Mouse (Mus musculus) lung, postnatal 10 days (tissue): ENCODE measurements at regions not wholly inside any gene's neighbourhood (a gene's known extent, or its start where the extent isn't known, plus 50 kb on each side); places are given as distances from the start of the nearest gene placed in this dataset.
A peak's percentile ranks its signal among the peaks of the same experiment; 100 is the strongest.
"Not testable (repeated sequence)": the region's sequence is repeated elsewhere in the genome, so short reads cannot be mapped to it uniquely, and the experiment has no call there.

Experiments
- DNase-seq: peaks from one replicate; pipeline ENCODE4 v3.0.0; 2021

DNA sequence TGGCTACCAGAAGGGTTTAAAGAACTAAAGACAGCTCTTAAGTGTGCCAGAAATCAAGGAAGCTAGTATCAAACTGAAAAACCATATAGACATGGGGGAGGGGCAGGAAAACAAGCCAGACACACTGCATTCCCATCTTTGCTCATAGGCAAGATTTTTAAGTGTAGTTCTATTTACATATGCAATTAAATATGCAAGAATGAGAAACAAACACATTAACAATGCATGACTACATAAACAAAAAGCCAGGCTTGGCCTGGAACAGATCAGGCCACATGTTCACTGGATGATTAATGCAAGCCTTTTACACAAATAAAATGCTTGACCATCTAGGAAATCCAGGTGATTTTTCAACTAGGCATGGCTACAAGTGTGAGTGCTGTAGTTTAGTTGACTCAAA lies 798.0 kb downstream of the Cypt12 start:
- no peak for DNase-seq

DNA sequence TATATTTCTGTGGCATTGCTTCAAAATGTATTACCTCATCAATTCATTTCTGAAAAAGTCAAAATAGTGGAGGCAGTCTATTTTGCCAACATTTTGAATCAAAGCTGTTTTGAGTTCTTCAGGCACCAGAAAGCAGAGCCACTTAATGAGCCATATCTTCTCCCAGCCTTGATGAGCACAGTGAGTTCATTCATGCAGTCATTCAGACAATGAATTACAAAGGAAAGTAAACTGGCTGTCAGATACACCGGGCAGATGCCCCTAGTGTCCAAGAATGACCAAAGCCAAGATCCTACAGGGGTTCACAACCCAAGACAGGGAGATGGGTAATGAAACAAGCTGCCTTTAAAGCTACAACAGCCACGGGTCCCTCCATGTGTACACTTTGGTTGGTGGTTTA lies 798.7 kb downstream of the Cypt12 start:
- DNase-seq = no peak

- DNase-seq = no peak
Measured at GRCm38 (mm10) chr3:18751660-18752259, 803.5 kb downstream of the Cypt12 start.

DNA sequence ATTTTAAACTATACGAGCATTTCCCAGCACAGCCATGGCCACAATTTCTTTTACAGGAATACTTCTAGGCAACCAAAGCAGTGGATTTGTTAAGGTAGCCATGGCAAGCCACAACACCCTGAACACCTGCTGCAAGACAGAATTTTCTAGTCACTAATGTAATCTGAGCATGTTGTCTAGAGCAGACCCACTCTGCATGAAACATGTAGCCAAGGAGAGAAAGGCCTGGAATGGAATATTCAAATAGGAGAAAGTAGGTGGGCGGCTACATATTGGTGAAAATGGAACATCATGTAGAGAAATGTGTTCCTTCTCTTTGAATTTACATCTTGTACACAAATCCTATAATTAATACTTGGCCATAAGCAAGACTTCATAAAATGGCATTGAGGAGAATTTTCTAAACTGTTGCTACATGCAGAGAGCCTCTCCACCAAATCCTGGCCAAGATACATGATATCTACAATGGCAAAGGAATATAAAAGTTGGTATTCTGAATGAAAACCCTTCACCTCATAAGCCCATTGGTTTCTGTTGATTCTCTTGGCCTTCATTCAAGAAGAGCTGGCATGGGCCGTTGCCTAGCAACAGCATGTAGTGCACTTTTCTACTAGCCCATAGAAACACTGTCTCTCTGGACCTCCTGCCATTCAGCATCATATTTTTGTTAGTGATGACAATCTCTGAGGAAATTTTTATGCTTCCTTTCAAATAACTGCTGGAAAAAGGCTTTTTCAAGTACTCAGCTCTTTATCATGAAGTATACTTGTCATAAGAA lies 816.3 kb downstream of the Cypt12 start:
- DNase-seq = peak; percentile 24

DNA sequence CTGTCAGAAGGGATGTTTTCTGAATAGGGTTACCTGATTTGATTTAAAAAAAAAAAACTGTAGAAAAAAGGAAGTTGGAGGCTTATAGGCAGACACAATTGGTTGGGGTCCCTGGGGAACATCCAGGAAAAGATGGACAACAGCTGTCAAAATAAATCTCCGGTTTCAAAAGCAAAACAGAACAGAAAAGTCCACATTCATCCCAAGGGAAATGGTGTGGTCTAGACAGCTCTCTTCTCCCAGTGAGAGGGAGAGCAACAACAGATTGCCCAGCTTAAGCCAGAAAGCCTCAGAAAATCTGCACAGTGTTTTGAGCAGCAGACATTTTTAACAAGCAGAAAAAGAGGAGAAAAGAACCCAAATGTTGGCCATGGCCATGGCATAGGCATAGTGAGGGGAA lies 830.3 kb downstream of the Cypt12 start:
- DNase-seq = no peak

GRCm38 (mm10) chr3:18787531-18788176 lies 839.4 kb downstream of the Cypt12 start:
- DNase-seq = peak; percentile 9

DNA sequence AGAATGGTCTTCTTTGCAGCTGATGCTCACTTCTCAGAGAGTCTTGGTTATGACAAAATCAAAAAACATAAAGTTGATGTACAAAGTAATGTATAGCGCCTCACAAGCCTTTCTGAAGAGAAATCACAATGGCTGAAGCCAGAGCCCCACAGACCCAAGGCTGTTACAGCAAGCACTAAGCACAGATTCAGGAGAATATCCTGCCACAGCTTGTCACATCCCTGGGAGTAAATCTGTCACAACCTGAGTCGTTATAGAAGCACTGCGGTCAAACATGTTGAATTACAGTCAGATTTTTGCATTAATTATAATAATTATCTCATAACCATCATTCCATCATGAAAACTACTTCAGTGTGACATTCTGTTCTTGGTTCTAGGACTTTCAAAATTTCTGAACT lies 825.7 kb downstream of the 1700064H15Rik start:
- DNase-seq = no peak

DNA sequence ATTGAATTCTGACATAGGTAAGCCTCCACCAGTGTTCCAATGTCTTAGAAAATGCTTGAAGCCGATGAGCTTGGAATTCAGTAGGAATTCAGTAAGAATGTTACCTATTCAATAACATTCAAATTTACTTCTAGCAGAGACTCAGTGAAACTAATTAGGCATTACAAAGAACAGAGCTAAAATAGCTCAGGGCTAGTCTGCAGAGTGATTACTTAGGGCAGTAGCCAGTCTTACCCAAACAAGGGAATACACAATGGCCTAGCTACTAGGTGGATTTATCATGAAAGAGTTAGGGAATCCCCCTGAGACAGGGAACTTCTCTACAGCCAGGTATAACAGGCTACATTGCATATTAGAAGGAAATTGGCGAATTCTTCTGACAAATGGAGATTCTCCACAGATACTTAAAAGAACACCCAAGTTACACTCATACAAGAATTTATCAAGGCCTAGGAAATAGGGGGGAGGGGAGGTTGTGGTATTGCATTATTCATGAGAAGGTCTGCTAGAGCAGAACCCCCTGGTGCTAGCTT lies 799.6 kb downstream of the 1700064H15Rik start:
- not testable (repeated sequence) for DNase-seq

- peak; percentile 62 for DNase-seq
Measured at GRCm38 (mm10) chr3:18868117-18868739, 760.2 kb downstream of the 1700064H15Rik start.

- DNase-seq = no peak
Measured at GRCm38 (mm10) chr3:18868758-18869157, 759.7 kb downstream of the 1700064H15Rik start.

DNA sequence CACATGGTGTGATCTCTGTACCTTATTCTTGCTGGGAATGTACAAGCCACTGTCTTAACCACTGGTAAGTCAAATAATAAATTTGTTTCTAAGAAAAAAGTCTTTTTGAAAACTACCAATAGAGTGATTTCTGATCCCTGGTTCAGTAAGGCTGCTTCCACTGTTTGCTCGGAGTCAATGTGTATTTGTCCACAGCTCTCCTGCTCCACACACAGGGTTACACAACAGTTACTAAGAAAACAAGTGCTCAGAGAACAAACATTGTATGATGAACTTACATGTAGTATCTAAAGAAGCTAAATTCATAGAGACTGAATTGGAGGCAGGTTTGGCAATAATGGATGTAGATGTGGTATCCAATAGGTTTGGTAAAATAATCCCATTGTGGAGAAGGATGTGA lies 751.4 kb downstream of the 1700064H15Rik start:
- no peak for DNase-seq

- DNase-seq = no peak
Measured at GRCm38 (mm10) chr3:18877572-18877971, 750.9 kb downstream of the 1700064H15Rik start.

DNA sequence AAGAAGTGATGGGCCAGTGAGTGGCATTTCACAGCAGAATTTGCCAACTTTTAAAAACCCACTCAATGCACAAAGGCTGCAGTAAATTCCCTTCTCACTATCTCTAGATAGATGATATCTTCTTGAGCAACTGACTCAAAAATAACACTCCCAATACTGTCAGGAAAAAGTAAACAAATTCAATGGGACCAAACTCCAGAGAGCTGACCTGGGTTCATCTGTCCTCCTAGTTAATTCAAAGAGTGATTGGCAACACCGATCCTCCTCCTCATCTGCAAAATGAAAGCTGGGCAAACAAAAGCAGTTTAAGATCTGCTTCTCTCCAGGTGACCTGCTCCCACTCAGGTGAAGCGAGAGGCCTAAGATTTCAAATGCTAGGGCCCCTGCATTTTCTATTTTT lies 747.3 kb downstream of the 1700064H15Rik start:
- DNase-seq = no peak

- DNase-seq = no peak
Measured at GRCm38 (mm10) chr3:18892813-18893212, 735.7 kb downstream of the 1700064H15Rik start.

- no peak for DNase-seq
Measured at GRCm38 (mm10) chr3:18905769-18906168, 722.7 kb downstream of the 1700064H15Rik start.

GRCm38 (mm10) chr3:18906210-18906609 lies 722.3 kb downstream of the 1700064H15Rik start:
- no peak for DNase-seq

DNA sequence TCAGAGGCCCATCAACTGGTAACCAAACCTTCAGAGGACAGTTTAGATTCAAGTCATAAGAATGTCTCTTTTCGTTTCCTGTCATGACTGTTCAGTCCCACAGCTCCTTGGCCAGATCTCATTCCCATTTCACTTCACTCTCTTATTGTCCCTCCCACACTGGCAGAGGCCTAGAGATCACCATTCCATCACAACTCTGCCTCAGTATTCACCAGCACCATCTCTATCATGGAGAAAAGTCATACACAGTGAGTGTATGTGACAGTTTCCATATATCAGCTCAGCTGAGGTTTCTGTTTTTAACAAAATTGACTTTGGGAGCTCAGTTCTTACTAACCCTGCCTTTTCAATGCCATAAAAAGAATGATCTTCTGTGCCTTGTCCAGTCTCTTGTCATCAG lies 719.7 kb downstream of the 1700064H15Rik start:
- DNase-seq = no peak

- DNase-seq = no peak
Measured at GRCm38 (mm10) chr3:18928401-18929104, 699.9 kb downstream of the 1700064H15Rik start.

DNA sequence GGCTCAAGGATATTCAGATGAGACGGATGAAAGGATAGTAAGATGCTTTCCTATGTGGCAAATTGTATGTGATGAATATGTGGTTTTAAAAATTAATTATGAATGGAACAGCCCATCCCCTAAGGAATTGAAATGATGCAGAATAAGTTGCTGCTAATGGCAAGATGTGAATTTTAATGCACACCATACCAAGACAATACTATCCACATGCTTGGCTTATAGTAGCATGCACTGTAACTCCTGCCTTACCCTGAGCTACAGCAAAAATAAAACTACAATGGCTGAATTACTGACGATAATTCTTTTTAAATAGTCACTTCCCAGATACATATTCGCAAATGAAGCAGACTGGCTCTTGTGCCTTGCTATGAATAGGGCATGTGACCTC lies 699.4 kb downstream of the 1700064H15Rik start:
- no peak for DNase-seq

- no peak for DNase-seq
Measured at GRCm38 (mm10) chr3:18932983-18933726, 695.3 kb downstream of the 1700064H15Rik start.

GRCm38 (mm10) chr3:18934891-18935290 lies 693.6 kb downstream of the 1700064H15Rik start:
- no peak for DNase-seq
